Mouse (Mus musculus): ENCODE data around the gene Fhad1. TPM values are rescaled to one million over a fixed set of nuclear protein-coding genes. Genes with fewer than 3 reads are reported as not detected.
A peak's percentile ranks its signal among the peaks of the same experiment; 100 is the strongest.

The Fhad1 gene
- polyA plus RNA-seq, 1 experiment from 2014 or later, result 1.2 TPM

DNA sequence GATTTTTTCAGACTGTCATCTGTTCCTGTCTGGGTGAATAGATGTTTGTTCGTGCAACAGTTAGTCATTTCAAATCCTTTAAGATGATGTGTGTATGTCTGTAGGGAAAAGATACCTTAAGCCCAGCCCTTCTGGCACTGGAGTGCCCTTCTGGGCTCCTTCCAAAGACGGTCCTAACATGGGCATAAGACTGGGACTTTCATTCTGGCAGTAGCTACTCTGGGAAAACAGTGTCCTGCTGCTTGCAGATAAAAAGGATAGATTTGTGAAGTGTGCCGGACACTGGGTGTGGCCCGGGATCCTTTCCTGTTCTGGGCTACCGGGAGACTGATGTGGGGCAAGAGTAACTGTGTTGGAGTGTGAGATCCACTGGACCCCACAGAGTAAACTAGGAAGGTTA is 132.9 kb downstream of the Fhad1 start:
- H3K27me3 ChIP-seq (replicated peaks; ENCODE audit: control insufficient read depth, insufficient read depth, low read length), result no peaks in the 10 kb centered on the region
- no peak for ATAC-seq
- H3K27ac ChIP-seq (ENCODE audit: low read depth, low read length), result no peak overlapping the region
- H3K9ac ChIP-seq (ENCODE audit: low read depth, low read length), result no peak overlapping the region
- no peak overlapping the region for H3K4me3 ChIP-seq (ENCODE audit: low read depth, low read length)
- H3K36me3 ChIP-seq (ENCODE audit: control insufficient read depth, insufficient read depth), result no peaks in the 10 kb centered on the region
- no peak overlapping the region for H3K4me2 ChIP-seq (replicated peaks; ENCODE audit: low read depth)
- WGBS, result 43% methylated on average over 5 of the region's 5 CpGs
- H3K4me1 ChIP-seq (replicated peaks; ENCODE audit: control insufficient read depth, insufficient read depth, low read length), result no peaks in the 10 kb centered on the region; the same call in 1 of the 2 replicates
- no peaks in the 10 kb centered on the region for H3K9me3 ChIP-seq (ENCODE audit: control insufficient read depth)
- TF ChIP-seq CTCF (IDR thresholded peaks at IDR 0.05; ENCODE audit: low read depth), result no peak

DNA sequence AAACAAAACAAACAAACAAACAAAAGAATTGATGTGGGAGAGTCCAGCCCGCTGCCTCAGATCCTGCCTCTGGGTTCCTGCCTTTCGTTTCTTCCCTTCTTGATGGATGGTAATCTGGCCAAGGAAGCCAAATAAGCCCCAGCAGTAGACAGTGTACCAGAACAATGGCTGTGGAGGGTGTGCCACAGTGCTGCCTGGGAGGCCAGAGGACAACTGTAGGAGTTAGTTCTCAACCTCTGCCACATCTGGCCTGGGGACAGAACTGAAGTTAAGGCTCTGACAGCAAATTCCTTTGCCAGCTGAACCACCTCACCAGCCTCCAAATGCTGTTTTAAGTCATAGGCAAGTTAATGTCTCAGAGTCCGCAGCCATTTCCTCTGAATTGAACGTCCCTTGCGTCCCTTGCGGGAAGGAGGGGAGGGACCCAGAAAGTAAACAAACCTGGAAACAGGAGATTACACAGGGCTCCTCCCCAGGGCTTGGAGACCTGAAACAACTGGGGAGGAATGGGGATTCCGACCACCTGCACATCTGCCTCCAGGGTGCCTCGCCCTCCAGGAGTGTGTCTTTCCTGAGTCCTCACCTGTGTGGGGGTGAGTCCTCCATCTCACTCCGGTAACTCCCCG is 133.5 kb downstream of the Fhad1 start:
- no peaks in the 10 kb centered on the region for H3K36me3 ChIP-seq (ENCODE audit: control insufficient read depth, insufficient read depth)
- no peak for TF ChIP-seq CTCF (IDR thresholded peaks at IDR 0.05; ENCODE audit: low read depth)
- H3K9ac ChIP-seq (ENCODE audit: low read depth, low read length), result no peak overlapping the region
- 43% methylated on average over 10 of the region's 10 CpGs for WGBS
- H3K4me1 ChIP-seq (replicated peaks; ENCODE audit: control insufficient read depth, insufficient read depth, low read length), result no peaks in the 10 kb centered on the region; the same call in 1 of the 2 replicates
- ATAC-seq, result no peak
- no peaks in the 10 kb centered on the region for H3K9me3 ChIP-seq (ENCODE audit: control insufficient read depth)
- no peak overlapping the region for H3K27ac ChIP-seq (ENCODE audit: low read depth, low read length)
- no peak overlapping the region for H3K4me3 ChIP-seq (ENCODE audit: low read depth, low read length)
- H3K4me2 ChIP-seq (replicated peaks; ENCODE audit: low read depth), result no peak overlapping the region
- no peaks in the 10 kb centered on the region for H3K27me3 ChIP-seq (replicated peaks; ENCODE audit: control insufficient read depth, insufficient read depth, low read length)

DNA sequence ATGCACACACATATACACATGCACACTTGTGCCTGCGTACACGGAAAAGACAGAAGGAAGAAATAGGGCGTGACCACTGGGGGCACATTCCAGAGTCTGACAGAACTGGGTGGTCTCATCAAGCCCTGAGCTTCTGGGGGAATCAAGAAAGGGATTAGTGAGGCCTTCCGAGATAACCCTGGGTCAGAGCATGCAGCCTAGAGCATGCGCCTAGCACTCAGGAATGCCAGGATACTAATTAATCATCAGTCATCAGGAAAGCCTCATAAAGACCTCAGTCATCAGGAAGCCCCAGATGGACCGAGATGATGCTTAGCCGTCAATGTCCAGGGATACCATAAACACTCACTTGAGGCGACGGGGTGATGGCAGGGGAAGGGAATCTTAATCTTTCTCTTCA is 135.0 kb downstream of the Fhad1 start:
- WGBS, result 42% methylated on average over 9 of the region's 9 CpGs
- no peaks in the 10 kb centered on the region; the same call in none of the 2 replicates for H3K4me1 ChIP-seq (replicated peaks; ENCODE audit: control insufficient read depth, insufficient read depth, low read length)
- H3K36me3 ChIP-seq (ENCODE audit: control insufficient read depth, insufficient read depth), result no peaks in the 10 kb centered on the region
- no peak overlapping the region for H3K27ac ChIP-seq (ENCODE audit: low read depth, low read length)
- H3K27me3 ChIP-seq (replicated peaks; ENCODE audit: control insufficient read depth, insufficient read depth, low read length), result no peaks in the 10 kb centered on the region
- ATAC-seq, result 0 out of 2 replicates have a peak, but pooled peaks have one; percentile 9
- H3K4me3 ChIP-seq (ENCODE audit: low read depth, low read length), result no peak overlapping the region
- H3K9me3 ChIP-seq (ENCODE audit: control insufficient read depth), result no peaks in the 10 kb centered on the region
- no peak for TF ChIP-seq CTCF (IDR thresholded peaks at IDR 0.05; ENCODE audit: low read depth)
- no peak overlapping the region for H3K9ac ChIP-seq (ENCODE audit: low read depth, low read length)
- no peak overlapping the region for H3K4me2 ChIP-seq (replicated peaks; ENCODE audit: low read depth)

DNA sequence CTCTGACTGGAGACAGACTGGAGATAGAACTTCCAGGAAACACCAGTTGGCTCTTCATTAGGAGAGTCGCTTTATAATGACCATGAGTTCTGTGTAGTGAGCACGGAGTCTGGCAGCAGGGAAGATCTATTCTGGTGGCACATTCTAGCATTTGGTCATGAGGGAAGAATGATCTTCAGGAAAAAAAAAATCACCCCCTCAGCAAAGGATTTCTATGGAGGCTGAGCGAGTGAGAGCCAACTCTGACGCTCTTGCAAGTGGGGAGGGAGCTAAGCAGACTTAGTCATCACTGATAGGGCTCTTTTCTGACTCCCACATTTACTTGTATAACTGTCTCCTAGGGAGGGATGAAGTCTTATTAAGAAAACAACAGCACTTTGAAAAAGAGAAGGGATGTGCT is 135.8 kb downstream of the Fhad1 start:
- no peak overlapping the region for H3K4me3 ChIP-seq (ENCODE audit: low read depth, low read length)
- peak overlapping the region; percentile 49; the same call in 1 of the 2 replicates for H3K4me2 ChIP-seq (replicated peaks; ENCODE audit: low read depth)
- no peaks in the 10 kb centered on the region for H3K9me3 ChIP-seq (ENCODE audit: control insufficient read depth)
- TF ChIP-seq CTCF (IDR thresholded peaks at IDR 0.05; ENCODE audit: low read depth), result no peak
- H3K27ac ChIP-seq (ENCODE audit: low read depth, low read length), result peak overlapping the region; percentile 41; the same call in 1 of the 2 replicates
- no peak for ATAC-seq
- no peaks in the 10 kb centered on the region for H3K27me3 ChIP-seq (replicated peaks; ENCODE audit: control insufficient read depth, insufficient read depth, low read length)
- no peak overlapping the region for H3K9ac ChIP-seq (ENCODE audit: low read depth, low read length)
- H3K36me3 ChIP-seq (ENCODE audit: control insufficient read depth, insufficient read depth), result no peaks in the 10 kb centered on the region
- WGBS, result 25% methylated on average over 4 of the region's 4 CpGs
- no peaks in the 10 kb centered on the region; the same call in none of the 2 replicates for H3K4me1 ChIP-seq (replicated peaks; ENCODE audit: control insufficient read depth, insufficient read depth, low read length)

DNA sequence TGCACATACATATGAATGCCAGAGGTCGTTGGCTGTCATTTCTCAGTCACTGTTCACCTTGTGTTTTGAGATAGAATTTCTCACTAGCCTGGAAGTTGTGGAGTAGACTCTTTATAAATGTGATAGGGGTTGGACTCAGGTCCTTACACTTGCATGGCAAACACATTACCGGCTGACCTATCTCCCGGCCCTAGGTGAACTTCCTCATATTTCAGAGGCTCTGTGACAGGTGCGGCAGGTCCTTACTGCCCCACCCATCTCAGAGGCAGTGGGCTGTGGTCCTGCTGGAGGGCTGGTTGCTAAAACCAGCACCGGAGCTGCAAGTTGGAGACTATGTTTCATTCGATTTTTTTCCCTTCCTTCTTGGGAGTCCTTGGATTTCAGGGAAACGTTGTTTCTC is 136.3 kb downstream of the Fhad1 start:
- Histone ChIP-seq H3K9me3 (ENCODE audit: control insufficient read depth) (no peaks in the 10 kb centered on the region), H3K4me3 (ENCODE audit: low read depth, low read length) (no peak overlapping the region), H3K27me3 (replicated peaks; ENCODE audit: control insufficient read depth, insufficient read depth, low read length) (no peaks in the 10 kb centered on the region), H3K4me1 (replicated peaks; ENCODE audit: control insufficient read depth, insufficient read depth, low read length) (no peaks in the 10 kb centered on the region; the same call in none of the 2 replicates), H3K4me2 (replicated peaks; ENCODE audit: low read depth) (peak overlapping the region; percentile 49; the same call in 1 of the 2 replicates), H3K27ac (ENCODE audit: low read depth, low read length) (peak overlapping the region; percentile 41; the same call in 1 of the 2 replicates), H3K9ac (ENCODE audit: low read depth, low read length) (no peak overlapping the region), H3K36me3 (ENCODE audit: control insufficient read depth, insufficient read depth) (no peaks in the 10 kb centered on the region)
- WGBS, result 24% methylated on average over 7 of the region's 7 CpGs
- peak; percentile 50 for ATAC-seq
- TF ChIP-seq CTCF (IDR thresholded peaks at IDR 0.05; ENCODE audit: low read depth), result no peak

DNA sequence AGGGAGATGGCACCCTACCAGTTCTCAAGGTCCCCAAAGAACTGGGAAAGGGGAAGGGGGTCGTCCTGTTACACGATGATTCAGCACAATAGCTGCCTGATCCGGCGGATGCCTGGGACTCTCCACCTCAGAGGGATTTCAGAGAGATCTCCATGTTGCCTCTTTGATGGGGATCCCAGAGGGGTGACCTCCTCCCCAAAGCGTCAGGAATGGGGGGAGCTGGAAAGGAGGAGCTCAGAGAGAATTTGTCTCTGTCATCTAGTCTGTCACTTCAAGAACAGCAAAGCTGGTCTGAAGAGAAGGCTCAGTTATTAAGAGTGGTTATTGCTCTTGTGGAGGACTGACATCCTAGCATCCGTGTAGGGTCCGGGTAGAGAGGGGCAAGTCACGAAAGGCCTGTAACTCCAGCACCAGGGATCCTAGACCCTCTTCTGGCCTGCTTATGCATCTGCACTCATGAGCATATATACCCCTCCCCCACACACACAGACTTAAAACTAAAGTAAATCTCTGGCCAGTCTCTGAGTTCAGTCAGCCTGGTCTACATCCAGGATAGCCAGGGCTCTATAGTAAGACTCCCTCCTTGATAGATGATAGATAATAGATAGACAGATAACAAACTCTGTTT is 139.3 kb downstream of the Fhad1 start:
- Histone ChIP-seq H3K9me3 (ENCODE audit: control insufficient read depth) (no peaks in the 10 kb centered on the region), H3K4me1 (replicated peaks; ENCODE audit: control insufficient read depth, insufficient read depth, low read length) (peaks cover 14% of the 10 kb centered on the region), H3K27me3 (replicated peaks; ENCODE audit: control insufficient read depth, insufficient read depth, low read length) (no peaks in the 10 kb centered on the region), H3K4me2 (replicated peaks; ENCODE audit: low read depth) (peak overlapping the region; percentile 93), H3K36me3 (ENCODE audit: control insufficient read depth, insufficient read depth) (0 out of 2 replicates have a peak, but pooled peaks cover 5% of the 10 kb centered on the region), H3K27ac (ENCODE audit: low read depth, low read length) (no peak overlapping the region), H3K9ac (ENCODE audit: low read depth, low read length) (no peak overlapping the region), H3K4me3 (ENCODE audit: low read depth, low read length) (0 out of 2 replicates have a peak overlapping the region, but pooled peaks have one; percentile 93)
- WGBS, result 40% methylated on average over 8 of the region's 8 CpGs
- TF ChIP-seq CTCF (IDR thresholded peaks at IDR 0.05; ENCODE audit: low read depth), result 0 out of 2 replicates have a peak, but pooled peaks have one; percentile 22
- no peak for ATAC-seq

Data from intestine, postnatal 0 days (tissue).